Mouse (Mus musculus) T-cell, adult 66 days (primary cell): ENCODE measurements around the gene Las1l. TPM values are rescaled to one million over a fixed set of nuclear protein-coding genes. Genes with fewer than 3 reads are reported as not detected.

Source experiments
- total RNA-seq, 2 experiments: library from RNA; stranded (reverse); gene quantifications; 3 replicates in 1 of 2; 4 replicates in 1 of 2; pipeline ENCODE4 v1.2.4; 2023

The Las1l gene
- 10 to 100 TPM; 83.5 to 87.9 TPM for total RNA-seq

GRCm38 (mm10) chrX:95956497-95957293 is at the start of gene Las1l:
TSS of gene Las1l (minus strand) at chrX:95956962.

Other genes with a start within 250 kb of the Las1l start
- gene Zc3h12b, start 245.3 kb downstream of the Las1l start, total RNA-seq = 1 to 10 TPM; 1.2 to 2.0 TPM
- 100 to 1,000 TPM; 613 to 628 TPM for gene Msn, start 139.1 kb upstream of the Las1l start, total RNA-seq